Mouse (Mus musculus): ENCODE measurements around the gene Tmem39a.

GRCm38 (mm10) chr16:38625411-38625810 lies 66.9 kb downstream of the Tmem39a start:
- no peak for TF ChIP-seq CTCF (IDR thresholded peaks at IDR 0.05; ENCODE audit: low read depth, low read length)
- TF ChIP-seq GATA1 (IDR thresholded peaks at IDR 0.05; ENCODE audit: borderline replicate concordance, low read length) = no peak
- no peak for TF ChIP-seq GATA2 (IDR thresholded peaks at IDR 0.05; ENCODE audit: borderline replicate concordance, low read depth, low read length)
- TF ChIP-seq POLR2AphosphoS5 (IDR thresholded peaks at IDR 0.05; ENCODE audit: insufficient replicate concordance, low read depth, low read length) = no peak
